Mouse (Mus musculus) ovary, adult 18-20 months (tissue): ENCODE measurements around the gene Panx3.

ENCODE experiments used
- DNase-seq: peaks from one replicate; pipeline ENCODE4 v3.0.0; 2022; ENCODE audit warnings: low spot score, mixed read lengths

Gene Panx3

DNA sequence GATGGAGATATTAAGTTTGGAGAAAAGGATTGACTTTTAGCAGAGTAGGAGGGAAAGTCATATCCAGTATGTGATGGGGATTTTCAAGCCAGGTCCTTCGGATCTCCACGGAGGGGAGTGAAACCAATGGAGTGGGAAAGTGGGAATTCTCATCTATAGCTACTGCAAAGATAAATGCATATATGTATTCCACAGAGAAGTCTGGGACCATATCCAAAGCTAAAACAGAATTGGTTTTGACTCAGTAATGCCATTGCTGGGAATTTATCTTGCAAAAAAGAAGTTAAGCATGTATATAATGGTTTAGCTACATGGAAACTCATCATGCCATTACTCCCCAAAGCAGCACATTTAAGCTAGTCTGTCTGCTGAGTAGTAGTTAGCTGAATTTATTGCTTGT is 36.7 kb downstream of the Panx3 start:
- DNase-seq, result no peak

DNA sequence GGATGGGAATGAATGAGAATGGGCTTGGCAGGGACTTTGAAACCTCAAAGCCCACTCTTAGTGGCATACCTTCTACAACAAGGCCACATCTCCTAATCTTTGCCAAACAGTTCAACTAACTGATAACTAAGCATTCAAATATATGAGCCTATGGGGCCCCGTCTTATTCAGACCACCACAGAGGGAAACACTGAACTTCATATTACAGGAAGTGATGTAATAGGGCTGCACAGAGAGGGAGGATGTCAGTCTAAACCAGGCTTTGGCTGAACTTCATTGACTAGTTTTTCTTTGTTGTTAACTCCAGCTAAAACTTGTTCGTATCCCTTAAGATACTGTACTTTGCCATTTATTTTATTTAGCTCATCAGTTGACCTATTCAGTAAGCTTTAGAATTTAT is 39.1 kb downstream of the Panx3 start:
- no peak for DNase-seq

DNA sequence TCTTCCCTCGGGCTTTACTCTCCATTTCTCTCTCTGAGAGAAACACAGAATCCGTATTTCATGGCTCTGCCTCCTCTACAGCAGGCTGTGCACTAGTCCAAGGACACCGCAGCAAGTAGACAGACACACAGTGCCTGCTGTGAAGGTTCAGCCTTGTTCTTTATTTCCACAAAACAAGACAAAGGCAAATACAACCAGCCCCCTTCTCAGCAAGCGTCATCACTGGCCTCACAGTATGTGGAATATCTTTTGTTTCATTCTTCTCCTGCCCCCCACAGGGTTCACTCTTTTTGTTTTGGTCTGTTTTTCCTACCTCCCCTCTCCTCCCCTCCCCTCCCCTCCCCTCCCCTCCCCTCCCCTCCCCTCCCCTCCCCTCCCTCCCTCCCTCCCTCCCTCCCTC is 40.5 kb downstream of the Panx3 start:
- no peak for DNase-seq

DNA sequence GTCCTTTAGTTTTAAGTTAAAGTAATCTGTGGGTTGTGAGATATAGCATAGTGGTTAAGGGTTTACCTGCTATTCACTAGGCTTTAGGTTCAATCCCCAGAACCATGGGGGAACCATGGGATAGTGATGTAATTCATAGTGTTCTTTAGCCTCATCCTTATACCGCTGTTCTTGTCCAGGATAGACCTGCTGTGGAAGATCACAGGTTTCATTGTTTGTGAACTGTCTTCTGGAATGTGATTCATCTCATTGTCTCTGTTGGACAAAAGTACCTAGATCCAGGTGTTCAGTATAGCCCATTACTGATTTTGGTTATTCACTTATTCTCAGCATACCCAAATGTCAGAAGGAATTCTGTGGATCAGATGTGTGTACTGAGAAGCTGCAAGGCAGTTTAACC is 41.8 kb downstream of the Panx3 start:
- DNase-seq, result no peak

DNA sequence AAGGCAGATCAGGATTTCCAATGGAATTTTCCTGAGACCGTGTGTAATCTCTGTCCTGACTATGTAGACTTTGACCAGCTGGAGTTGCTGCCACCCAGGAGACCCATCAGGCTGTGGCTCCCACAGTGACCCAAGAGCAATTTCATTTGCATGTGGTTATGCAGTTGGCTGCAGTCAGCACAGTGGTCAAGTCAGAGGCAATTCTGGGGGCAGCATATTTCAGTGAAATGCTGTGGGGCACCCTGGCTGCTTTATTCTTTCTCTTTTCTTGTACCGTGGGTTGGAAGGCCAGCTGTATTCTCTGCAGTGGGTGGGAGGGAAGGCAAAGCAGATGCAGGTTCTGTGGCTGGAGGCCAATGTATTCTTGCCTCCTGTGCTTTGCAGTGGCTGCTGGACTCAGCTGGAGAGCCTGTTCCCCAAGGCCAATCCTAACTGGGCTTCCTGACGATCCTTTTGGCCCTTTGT is 42.9 kb downstream of the Panx3 start:
- no peak for DNase-seq

DNA sequence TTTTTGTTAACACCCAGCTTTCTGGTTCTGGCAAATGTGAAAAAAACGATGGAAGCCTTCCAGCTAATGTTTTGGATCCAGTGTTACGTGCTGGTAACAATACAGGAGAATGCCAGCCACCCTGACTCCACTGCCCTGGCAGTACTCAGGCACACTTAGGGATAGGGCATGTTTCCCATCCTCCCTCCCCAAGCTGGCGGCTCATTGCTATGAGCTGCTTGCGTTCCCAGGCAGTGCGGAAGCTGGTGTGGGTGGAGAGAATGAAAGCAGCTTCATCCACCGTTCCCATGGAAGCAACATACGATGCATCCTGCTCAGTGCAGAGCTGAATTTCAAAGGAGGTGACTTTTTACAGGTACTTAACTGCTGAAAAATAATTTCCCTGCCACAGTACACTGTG is 43.4 kb downstream of the Panx3 start:
- no peak for DNase-seq

DNA sequence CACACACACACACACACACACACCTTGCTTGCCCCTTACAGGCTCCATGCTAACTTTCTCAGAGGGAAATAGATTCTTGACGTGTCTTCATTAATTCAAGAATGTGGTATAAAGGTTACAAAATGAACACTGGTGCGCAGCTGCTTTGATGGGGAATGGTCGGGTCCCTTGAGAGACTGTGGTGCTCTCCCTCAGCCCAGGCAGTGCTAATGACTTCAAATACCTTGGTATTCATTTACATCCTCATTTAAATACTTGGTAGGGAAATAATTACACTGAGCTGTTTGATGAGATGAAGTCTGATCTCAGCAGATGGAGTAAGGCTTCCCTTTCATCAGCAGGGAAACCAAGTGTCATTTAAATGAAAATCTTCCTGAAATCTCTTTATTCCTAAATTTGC is 43.9 kb downstream of the Panx3 start:
- DNase-seq, result no peak

DNA sequence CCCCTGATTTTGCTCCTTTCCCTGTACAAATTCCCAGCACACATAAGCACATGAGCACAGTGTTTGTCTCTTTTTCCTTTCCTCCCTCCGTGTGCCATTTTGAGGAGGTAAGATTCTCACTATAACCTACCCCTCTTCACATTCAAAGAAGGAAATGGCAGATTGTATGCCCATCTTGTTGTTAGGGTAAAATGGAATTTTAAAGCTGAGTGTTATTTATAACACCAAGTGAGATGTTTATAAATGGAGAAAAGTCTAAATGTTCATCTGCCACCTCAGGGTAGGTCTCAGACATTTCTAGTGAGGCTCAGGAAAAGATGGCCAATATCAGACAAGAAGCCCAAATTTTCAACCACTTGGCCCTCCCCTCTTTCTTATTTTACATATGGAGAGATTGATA is 44.5 kb downstream of the Panx3 start:
- DNase-seq, result no peak

DNA sequence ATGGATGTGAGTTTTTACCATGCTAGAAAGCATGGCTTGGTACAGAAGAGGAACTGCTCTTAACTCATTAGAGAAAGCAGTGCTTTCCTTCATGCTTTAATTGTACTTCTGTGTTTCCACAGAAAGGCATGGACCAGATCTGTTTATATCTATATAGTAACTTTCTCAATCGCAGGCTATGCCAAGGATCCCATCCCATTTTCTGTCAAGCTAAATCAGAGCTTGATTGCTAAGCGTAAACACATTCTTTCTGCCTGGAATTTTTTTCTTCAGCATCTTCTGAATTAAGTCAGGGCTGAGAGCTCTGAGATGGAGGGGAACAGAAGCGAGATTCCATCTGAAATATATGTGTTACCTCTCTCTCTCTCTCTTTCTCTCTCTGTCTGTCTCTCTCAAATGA is 45.1 kb downstream of the Panx3 start:
- DNase-seq, result no peak

DNA sequence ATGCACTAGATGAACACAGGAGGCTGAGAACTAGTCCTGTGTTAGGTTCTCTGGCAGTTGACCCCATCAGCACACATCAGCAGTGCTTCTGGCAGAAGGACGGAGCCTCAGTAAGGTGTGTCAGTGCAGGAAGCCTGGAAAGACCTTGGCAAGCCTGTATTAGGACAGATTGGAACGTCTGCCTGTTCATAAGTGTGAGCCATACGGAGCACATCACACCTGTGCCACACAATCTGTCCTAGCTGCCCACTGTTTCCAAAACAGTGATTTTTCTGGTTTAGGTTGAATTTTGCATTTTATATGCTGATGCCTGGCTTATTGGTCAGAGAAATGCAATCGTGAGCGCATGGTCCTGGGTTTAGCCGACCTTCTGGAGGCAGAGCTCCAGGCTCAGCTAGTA is 47.7 kb downstream of the Panx3 start:
- no peak for DNase-seq

DNA sequence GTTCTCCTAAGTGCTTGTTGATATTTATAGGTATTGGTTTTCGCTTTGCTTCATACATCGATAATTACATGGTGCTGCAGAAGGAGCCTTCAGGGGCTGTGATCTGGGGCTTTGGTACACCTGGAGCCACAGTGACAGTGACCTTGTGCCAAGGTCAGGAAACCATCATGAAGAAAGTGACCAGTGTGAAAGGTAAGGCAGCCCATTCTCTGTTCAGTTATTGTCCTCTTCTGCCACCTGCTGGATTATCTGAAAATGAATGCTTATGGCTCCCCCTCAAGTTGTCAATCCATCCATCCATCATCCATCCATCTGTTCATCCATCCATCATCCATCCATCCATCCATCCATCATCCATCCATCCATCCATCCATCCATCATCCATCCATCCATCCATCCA is 52.3 kb downstream of the Panx3 start:
- DNase-seq, result no peak

DNA sequence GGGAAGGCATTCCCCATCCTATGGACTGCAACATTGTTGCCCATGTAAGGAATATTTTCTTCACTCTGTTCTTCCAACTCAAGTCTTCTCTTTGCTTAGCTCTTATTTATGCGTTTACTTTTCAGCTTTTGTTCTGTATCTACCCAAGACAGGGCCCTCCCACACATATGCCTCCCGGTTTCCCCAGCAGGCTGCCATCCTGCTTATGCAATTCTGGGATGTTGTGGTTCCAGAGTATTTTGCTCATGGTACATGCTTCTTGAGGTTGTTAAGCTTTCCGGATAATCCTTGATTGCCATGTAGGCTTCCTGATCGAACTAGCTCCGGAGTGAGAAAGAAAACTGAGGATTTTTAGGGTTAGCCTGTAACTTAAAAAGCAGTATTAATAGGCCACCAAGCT is 53.8 kb downstream of the Panx3 start:
- DNase-seq, result no peak

DNA sequence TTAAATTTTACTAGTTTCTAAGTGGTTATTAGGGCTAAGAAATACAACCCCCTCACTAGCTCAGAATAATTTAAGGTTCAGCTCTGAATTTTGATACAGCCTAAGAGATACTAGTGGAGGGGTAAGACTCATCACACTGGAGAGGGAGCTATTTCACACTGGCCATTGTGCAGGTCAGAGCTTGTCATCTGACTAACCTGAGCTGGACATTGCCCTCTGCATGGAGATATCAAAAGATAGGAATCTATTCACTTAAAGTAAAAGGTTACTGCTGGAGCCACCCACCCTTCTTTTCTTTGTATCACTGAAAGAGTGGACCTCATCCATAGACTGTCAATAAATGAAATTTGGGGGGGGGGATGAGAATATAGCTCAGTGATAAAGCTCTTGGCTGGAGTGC is 54.7 kb downstream of the Panx3 start:
- DNase-seq, result no peak

DNA sequence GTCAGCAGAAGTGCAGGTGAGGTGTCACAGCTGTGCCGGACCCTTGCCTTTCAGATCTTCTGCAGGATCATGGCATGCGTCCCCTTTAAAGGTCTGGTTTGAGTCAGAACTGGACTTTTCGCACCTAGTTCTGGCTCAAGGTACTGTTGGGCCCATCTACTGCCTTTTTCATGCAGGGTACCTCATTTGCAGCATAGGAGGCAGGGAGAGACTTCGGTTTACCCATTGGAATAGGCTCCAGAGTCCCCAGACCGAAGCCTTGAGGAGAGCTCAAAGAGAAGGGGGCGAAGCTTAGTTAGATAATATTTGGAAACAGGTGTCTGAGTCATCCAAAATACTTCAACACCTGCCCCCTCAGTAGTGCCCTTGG is 55.1 kb downstream of the Panx3 start:
- DNase-seq, result no peak

DNA sequence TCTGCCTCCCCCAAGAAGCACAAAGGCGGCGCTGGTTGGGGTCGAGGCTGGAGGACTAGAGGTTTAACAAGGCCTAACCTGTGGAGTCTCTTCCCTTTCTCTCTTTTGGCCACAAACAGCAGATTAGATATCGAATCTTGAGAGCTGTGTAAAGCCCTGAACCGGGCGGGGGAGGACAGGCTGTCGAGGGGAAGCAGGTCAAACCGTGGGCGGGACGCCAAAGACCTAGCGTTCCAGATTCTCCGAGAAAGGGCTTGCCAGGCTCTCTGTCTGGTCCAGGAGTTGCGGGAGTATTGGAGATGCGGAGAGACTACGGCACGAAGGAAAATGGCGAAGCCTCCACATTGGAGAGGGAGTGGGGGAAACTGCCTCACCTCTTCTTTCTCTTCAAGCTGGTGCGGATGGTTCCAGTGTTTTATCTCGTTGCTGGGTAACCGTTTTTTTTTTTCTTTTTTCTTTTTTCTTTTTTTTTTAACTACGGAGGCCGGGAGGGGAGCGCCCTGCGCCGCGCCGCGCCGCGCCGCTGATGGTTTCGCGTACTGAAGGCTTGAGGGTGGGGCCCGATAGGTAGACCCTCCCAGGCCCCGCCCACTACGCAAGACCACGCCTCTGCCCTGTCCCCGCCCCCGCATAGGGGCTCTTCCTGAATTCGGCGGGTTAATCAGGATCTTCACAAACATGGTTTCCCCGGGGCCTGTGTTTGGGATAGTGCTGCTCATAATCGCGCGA is 55.7 kb downstream of the Panx3 start, which contains the start of gene Spa17:
TSS of gene Spa17 (minus strand) at position 541 of the 729 bp plus-strand sequence.
- DNase-seq, result peak; percentile 87
